Mouse (Mus musculus) embryonic facial prominence, embryonic 11.5 days (tissue): ENCODE measurements around the gene Cdhr4. TPM values are rescaled to one million over a fixed set of nuclear protein-coding genes. Genes with fewer than 3 reads are reported as not detected.

ENCODE experiments used
- polyA plus RNA-seq: library from polyadenylated mRNA; unstranded; fragments of >200 nt; fragmentation: Nextera tagmentation; extraction: Ambion mirVana; gene quantifications from 2 replicates; pipeline ENCODE4 v1.2.1, GENCODE M21; 2014

Gene Cdhr4
- polyA plus RNA-seq, 1 experiment from 2014 or later = 7.6 TPM

Other genes starting within 250 kb of the Cdhr4 start
- gene Rbm5, start 221.5 kb upstream of the Cdhr4 start, polyA plus RNA-seq = 184 and 198 TPM in 2 replicates
- 96.7 and 101 TPM in 2 replicates for gene Rbm6, start 119.3 kb upstream of the Cdhr4 start, polyA plus RNA-seq
- gene Mon1a, start 104.3 kb upstream of the Cdhr4 start, polyA plus RNA-seq = 11.5 and 12.5 TPM in 2 replicates
- gene Mst1r, start 85.6 kb upstream of the Cdhr4 start, polyA plus RNA-seq = 0.49 and 0.79 TPM in 2 replicates
- not detected in 2 replicates for gene Actl11, start 64.0 kb upstream of the Cdhr4 start, polyA plus RNA-seq
- gene Camkv, start 56.8 kb upstream of the Cdhr4 start, polyA plus RNA-seq = 3.5 and 4.3 TPM in 2 replicates
- gene Traip, start 42.4 kb upstream of the Cdhr4 start, polyA plus RNA-seq = 34.2 and 34.8 TPM in 2 replicates
- 12.2 and 13.2 TPM in 2 replicates for gene Uba7, start 17.0 kb upstream of the Cdhr4 start, polyA plus RNA-seq
- gene Gm20661, start 9.4 kb upstream of the Cdhr4 start, polyA plus RNA-seq = 4.0 and 4.5 TPM in 2 replicates
- gene Inka1, start 6.6 kb upstream of the Cdhr4 start, polyA plus RNA-seq = 101 and 108 TPM in 2 replicates
- gene Gm20662, start 3.9 kb downstream of the Cdhr4 start, polyA plus RNA-seq = 0.14 and 0.59 TPM in 2 replicates
- gene Ip6k1, start 10.0 kb downstream of the Cdhr4 start, polyA plus RNA-seq = 28.0 and 30.1 TPM in 2 replicates
- 19.2 and 19.9 TPM in 2 replicates for gene Gmppb, start 56.7 kb downstream of the Cdhr4 start, polyA plus RNA-seq
- 1.4 and 1.5 TPM in 2 replicates for gene Amigo3, start 60.7 kb downstream of the Cdhr4 start, polyA plus RNA-seq
- gene Mst1, start 87.9 kb downstream of the Cdhr4 start, polyA plus RNA-seq = 0.28 and 0.31 TPM in 2 replicates
- 22.0 and 23.5 TPM in 2 replicates for gene Rnf123, start 90.8 kb downstream of the Cdhr4 start, polyA plus RNA-seq
- gene Apeh, start 102.1 kb downstream of the Cdhr4 start, polyA plus RNA-seq = 45.3 and 47.2 TPM in 2 replicates
- 0.97 and 1.1 TPM in 2 replicates for gene Bsn, start 197.9 kb downstream of the Cdhr4 start, polyA plus RNA-seq